Mouse (Mus musculus): ENCODE measurements at regions not wholly inside any gene's neighbourhood (a gene's known extent, or its start where the extent isn't known, plus 50 kb on each side); places are given as distances from the start of the nearest gene placed in this dataset.

GRCm38 (mm10) chr6:35424521-35424920, 98.6 kb upstream of the Fam180a start:
- TF ChIP-seq GATA1 (IDR thresholded peaks at IDR 0.05; ENCODE audit: low read length) = no peak
- no peak for TF ChIP-seq TAL1 (IDR thresholded peaks at IDR 0.05; ENCODE audit: low read length)
